Mouse (Mus musculus) T-cell, adult 2 months (primary cell): ENCODE measurements around the gene Hsd17b3.

ENCODE experiments used
- DNase-seq: peaks from one replicate; pipeline ENCODE4 v3.0.0; 2022; ENCODE audit warnings: low spot score

Gene Hsd17b3

DNA sequence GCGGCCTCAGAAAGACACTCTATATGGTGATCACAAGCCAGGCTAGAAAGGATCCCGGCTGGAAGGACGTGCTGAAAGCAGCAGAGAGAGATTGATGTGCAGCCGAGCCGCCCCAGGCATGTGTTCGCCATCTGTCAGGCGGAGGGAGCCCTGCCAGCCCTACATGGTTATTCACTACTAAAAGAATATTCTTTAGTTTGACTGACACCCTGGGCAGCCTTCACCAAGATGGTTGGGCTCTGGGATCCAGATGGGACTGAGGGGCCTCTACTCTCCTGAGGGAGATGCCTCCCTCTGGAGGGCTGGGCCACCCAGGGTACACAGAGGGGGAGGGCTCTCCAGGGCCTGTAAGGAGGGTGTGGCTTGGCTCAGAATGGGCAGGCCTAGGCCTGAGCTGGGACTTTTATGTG, 68.1 kb downstream of the Hsd17b3 start:
- no peak for DNase-seq

DNA sequence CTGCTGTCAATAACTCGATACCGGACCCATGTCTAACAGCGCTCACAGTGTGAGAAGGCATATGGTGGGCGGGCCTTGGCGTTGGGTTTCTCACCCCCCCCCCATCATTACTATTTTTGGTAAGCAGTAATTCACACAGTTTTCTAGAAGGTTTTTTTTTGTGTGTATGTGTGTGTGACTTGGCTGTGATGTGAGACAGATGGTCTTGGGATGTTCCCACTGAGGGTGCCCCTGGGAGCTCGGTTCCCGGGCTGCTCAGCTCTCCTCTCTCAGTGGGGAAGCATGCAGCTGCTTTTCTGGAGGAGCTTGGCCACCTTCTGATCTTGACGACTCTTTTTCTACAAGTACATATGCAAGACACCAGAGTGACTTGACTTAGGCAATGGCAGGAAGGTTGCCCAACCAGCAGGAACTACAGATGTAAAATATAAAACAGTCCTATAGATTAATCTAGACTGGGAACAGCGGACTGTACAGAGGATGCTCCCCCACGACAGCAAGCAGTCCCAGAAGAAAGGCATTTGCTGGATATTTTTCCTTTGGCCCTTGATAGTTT, 70.4 kb downstream of the Hsd17b3 start:
- no peak for DNase-seq

DNA sequence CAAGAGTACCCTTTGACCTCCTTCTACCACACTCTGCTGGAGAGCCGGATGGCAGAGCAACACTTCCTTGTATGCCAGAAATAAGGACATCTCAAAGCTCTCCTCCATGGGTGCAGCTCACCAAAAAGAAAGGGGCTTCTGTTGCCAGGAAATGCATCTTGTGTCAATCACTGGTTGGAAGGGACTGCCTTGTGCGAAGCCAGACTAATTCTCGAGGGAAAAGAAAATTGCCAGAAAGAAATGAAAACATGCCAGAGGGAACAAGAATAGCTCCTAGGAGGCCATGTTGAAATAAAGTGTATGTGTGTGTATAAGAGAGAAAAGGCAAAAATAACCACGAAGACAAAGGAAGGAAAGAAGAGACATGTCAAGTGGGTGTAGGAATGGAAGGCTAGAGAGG, 73.0 kb downstream of the Hsd17b3 start:
- DNase-seq: no peak

DNA sequence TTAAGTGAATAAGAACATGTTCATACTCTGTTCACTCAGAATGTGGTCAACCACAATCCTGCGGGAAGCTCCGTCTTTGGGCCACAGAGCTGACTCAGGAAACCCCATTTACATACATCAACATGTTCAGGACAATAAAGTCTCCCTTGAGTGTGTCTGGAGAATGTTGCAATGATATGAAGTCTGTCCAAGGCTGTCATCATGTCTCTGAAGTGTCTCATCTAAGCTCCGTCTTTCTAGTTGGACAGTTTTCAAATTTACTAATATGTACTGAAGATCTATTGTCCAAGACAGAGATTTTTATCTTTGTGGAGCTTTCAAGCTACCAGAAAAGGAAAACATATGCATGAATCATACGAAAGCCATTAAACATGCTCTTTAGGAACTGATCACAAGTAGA, 77.9 kb downstream of the Hsd17b3 start:
- DNase-seq: no peak
